Mouse (Mus musculus): Measurements from ENCODE around the gene Asgr2. TPM values are rescaled to one million over a fixed set of nuclear protein-coding genes. Genes with fewer than 3 reads are reported as not detected.
A peak's percentile ranks its signal among the peaks of the same experiment; 100 is the strongest.
"Not testable (repeated sequence)": the region's sequence is repeated elsewhere in the genome, so short reads cannot be mapped to it uniquely, and the experiment has no call there.

The Asgr2 gene
- total RNA-seq (2021), result not detected

- intact Hi-C loops (cut with DNase I), result no loop called here
- DNase-seq (ENCODE audit: low spot score), result no peak
Measured at GRCm38 (mm10) chr11:70091986-70092783, at the start of gene Asgr2. Gene Asgr2 (plus strand): TSS chr11:70092644.

GRCm38 (mm10) chr11:70043665-70044064 lies 48.8 kb upstream of the Asgr2 start:
- intact Hi-C loops (cut with DNase I), result no loop called here
- DNase-seq (ENCODE audit: low spot score), result no peak

GRCm38 (mm10) chr11:70045435-70045834 lies 47.0 kb upstream of the Asgr2 start:
- no peak for DNase-seq (ENCODE audit: low spot score)
- intact Hi-C loops (cut with DNase I), result no loop called here

DNA sequence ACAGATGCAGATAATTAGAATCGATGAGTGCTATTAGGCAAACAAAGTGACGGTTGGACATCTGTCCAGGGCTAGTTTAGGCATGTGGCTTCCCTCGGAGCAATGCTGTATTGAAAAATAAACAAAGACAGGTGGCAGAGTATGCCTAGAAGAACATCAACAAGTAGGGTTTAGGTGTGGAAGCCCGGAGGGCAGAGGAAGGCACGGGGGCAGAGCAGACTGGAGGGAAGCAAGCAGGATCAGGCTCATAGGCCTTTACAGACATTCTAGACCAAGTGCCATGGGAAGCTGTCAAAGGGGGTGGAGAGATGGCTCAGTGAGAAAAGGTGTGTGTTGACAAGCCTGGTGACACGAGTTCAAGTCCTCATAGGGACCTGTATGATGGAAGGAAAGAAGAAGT lies 43.1 kb upstream of the Asgr2 start:
- DNase-seq (ENCODE audit: low spot score), result no peak

GRCm38 (mm10) chr11:70049816-70050215 lies 42.6 kb upstream of the Asgr2 start:
- DNase-seq (ENCODE audit: low spot score), result no peak
- intact Hi-C loops (cut with DNase I), result loop anchor here (10.0 kb wide), 1 partner anchor 265 kb away; no protein-coding TSS in a partner anchor

More for the DNA sequence above, 43.1 kb upstream of the Asgr2 start:
- intact Hi-C loops (cut with DNase I), result no loop called here

DNA sequence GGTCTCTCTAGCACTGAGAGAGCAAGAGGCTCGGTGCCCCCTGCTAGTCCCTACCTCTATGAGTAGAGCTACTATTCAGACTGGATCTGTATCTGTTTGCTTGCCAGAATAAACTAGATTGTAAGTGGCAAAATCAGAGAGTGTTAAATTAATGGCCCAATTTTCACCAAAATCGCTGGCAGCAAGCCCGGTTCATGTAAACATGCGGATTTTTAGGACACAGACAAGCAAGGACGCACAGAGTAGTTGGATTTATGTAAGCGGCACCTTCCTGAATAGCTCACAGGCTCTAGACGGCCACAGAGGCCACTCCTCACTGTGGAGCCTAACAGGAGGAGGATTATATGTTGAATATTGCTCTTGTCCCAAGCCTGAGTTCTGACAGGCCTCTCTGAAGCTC lies 39.3 kb upstream of the Asgr2 start:
- DNase-seq (ENCODE audit: low spot score), result no peak

DNA sequence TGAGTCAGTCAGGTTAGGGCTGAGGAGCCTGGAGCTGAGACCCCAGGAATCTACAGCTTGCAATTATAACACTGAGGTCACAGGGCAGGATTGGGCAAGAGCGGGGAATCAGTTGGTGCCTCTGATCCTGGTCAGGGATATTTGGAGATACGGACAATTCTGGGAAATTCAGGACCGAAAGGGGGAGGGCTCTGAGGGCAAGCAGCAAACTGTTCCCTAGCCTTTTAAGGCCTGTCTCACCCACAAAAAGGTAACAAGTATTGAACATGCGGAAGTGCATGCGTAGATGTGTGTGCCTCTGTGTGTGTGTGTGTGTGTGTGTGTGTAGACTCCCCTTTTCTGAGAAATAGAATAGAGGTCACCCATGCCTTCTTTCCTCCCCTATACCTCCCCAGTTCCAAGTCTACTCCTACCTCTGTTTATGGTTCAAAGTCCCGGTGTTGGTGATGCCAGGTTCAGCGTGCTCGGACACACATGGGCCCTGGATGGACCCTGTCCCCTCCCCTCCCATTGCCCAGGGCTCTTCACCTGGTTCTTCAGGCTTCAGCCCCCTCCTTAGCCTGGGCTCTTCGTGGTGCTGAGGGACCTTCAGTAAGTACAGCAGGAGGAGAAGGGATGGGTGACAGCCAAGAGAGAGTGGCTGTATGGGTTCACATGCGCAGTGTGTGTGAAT lies 38.4 kb upstream of the Asgr2 start, which contains the start of gene Asgr1:
TSS of gene Asgr1 (plus strand) at position 188 of the 673 bp plus-strand sequence.
- no peak for DNase-seq (ENCODE audit: low spot score)
- intact Hi-C loops (cut with DNase I), result loop anchor here (2.0 to 10.0 kb wide), 2 partner anchors 159 to 261 kb away; partner anchors contain the start of gene Slc16a11

More for the DNA sequence above, 39.3 kb upstream of the Asgr2 start:
- intact Hi-C loops (cut with DNase I), result loop anchor here (10.0 kb wide), 1 partner anchor 262 kb away; no protein-coding TSS in a partner anchor

DNA sequence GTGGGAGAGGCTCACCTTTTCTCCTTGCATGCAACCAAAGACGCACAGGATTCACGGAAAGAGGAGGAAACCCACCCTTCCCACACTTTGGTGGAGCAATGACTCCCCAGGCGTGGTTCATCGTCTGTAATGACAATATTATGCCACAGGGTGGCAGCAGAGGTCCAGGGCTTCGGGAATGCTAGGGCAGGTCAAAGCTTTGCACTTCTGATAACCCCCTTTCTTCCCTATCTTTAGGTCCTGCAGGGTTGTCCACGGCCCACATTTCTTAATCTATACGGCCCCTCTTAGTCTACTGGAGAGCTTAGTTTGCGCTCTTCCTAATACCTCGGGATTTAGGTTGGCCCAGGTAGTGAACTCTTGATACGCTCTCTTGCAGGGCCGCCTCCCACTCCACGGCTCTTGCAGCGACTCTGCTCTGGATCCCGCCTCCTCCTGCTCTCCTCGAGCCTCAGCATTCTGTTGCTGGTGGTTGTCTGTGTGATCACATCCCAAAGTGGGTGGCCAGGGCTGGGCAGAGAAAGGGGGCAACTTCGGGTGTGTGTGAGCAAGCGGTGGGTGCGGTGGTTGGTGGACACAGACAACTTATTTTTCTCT lies 36.7 kb upstream of the Asgr2 start:
- intact Hi-C loops (cut with DNase I), result loop anchor here (2.0 to 10.0 kb wide), 2 partner anchors 157 to 259 kb away; partner anchors contain the start of gene Slc16a11
- DNase-seq (ENCODE audit: low spot score), result peak; percentile 39

DNA sequence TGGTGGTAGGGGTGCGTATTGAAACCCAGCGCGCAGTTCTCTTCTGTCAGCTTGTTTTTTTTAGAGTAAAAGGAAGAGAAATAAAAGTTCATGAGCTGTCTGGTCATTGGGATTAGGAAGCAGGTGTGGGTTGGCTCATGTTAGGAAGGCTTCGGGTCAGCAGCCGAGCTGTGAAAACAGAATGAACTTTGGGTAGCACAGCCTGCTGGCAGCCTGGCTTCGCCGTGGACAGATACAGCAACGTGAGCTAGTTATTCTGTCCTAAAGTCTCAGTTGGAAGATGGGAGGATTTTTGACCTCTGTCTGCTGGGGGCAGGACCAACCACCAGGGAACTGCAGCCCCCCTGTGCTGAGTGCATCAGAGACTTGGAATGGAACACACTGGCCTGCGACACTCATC lies 34.6 kb upstream of the Asgr2 start:
- DNase-seq (ENCODE audit: low spot score), result no peak
- intact Hi-C loops (cut with DNase I), result loop anchor here (10.0 kb wide), 1 partner anchor 257 kb away; no protein-coding TSS in a partner anchor

DNA sequence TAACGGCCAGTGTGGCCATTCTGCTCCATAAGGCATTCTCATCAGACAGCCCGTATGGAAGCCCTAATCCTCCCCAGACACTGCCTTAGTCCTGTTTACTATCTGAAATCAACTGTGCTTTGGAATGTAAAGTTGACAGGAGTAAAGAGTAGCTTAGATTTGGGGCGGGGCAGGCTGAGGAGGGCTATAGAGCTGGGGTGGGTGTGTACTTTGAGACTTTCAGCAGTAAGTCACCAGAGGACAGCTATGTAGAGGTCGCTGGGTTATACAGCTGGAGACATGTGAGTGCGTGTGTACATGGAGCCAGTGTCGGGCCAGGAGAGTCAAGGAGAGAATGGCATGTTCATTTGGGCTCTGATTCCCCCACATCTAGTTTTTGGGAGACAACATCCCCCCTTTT lies 32.5 kb upstream of the Asgr2 start:
- DNase-seq (ENCODE audit: low spot score), result no peak
- intact Hi-C loops (cut with DNase I), result loop anchor here (10.0 kb wide), 1 partner anchor 255 kb away; no protein-coding TSS in a partner anchor

GRCm38 (mm10) chr11:70063053-70063452 lies 29.4 kb upstream of the Asgr2 start:
- DNase-seq (ENCODE audit: low spot score), result no peak
- intact Hi-C loops (cut with DNase I), result no loop called here

GRCm38 (mm10) chr11:70066701-70067100 lies 25.7 kb upstream of the Asgr2 start:
- DNase-seq (ENCODE audit: low spot score), result no peak
- intact Hi-C loops (cut with DNase I), result no loop called here

DNA sequence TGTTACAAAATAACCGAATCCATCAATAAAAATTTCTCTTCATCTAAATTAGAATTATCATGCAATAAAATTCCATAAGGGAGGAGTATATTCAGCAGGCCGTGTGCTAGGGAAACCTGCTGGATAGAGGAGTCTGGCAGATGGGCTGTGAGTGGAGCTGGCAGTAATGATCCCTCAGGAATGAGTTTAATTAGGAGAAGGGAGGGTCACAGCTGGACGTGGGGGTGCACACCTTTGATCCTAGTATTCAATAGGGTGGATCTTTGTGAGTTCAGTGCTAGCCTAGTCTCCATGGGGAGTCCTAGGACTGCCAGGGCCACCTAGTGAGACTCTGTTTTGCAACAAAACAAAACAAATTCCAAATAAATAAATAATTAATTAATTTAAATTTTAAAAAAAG lies 24.2 kb upstream of the Asgr2 start:
- intact Hi-C loops (cut with DNase I), result no loop called here
- DNase-seq (ENCODE audit: low spot score), result no peak

- DNase-seq (ENCODE audit: low spot score), result no peak
- intact Hi-C loops (cut with DNase I), result no loop called here
Measured at GRCm38 (mm10) chr11:70070057-70070456, 22.4 kb upstream of the Asgr2 start.

DNA sequence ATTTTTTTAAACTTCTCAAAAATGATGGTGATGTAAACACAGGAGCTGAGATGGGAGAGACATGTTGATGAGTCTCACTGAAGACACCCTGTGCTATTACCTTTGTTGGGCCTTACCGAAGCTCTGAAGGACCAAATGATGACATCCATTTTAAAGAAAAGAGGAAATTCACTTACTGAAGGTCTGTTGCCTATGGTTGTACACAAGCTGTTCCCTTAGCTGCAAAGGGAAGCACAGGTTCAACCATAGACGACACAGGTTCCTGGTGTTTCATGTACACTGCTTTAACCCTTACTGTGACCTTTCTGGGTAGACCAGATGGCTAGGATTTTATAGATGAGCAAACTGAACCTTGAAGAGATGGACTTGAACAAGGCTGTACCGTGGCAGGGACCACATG lies 21.8 kb upstream of the Asgr2 start:
- intact Hi-C loops (cut with DNase I); DNase-seq (ENCODE audit: low spot score): not testable (repeated sequence)

DNA sequence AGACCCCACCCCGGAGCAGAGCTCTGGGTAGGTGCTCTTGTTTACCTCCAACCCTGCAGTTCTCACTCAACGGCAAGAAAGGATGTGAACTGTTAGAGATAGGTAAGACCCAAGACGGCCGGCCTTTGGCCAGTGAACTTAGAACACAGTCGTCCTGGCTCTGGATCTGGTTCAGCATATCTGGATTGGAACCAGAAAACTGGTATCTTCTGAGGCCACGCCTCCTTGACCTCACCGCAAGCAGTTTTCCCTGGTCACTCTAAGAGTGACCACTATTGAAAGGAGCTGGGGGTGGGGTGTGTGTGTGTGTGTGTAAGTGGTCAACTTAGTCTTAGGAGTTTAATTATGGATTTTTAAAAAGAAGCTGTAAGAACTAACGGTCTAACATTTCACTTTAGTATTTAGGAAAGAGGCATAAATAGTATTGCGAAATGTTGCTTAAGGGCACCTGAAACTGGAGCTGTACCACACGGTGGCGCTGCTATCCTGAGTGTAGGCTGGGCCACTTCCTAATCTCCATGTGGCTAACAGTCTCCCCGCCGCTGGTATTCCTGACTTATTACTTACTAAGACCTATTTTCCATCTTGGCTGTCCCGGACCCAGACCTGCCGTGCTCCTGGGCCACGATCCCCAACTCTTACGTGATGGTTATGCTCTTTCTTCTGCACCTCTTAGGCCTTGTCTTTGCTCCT lies 17.9 kb upstream of the Asgr2 start:
- intact Hi-C loops (cut with DNase I), result loop anchor here (1.0 kb wide), 1 partner anchor 139 kb away; no protein-coding TSS in a partner anchor
- DNase-seq (ENCODE audit: low spot score), result peak; percentile 37

DNA sequence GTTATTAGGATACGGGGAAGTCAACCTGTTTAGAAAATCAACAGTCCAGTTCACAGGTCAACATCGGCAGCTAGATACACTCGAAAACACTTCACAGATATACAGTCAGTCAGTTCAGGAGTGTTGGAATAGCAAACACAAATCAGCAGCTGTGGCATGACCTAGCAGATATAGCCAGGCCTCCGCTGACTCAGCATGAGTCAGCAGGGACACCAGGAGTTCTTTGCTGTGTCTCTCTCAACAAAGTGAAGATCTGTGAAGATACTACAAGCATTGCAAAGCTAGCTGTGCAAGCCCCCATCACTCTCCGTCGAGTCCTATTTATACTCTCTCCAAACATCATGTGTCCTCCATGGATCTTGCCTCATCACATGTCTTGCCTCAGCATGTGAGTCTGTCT lies 16.9 kb upstream of the Asgr2 start:
- DNase-seq (ENCODE audit: low spot score), result no peak
- intact Hi-C loops (cut with DNase I), result no loop called here

- intact Hi-C loops (cut with DNase I), result no loop called here
- no peak for DNase-seq (ENCODE audit: low spot score)
Measured at GRCm38 (mm10) chr11:70077441-70077840, 15.0 kb upstream of the Asgr2 start.

- intact Hi-C loops (cut with DNase I), result no loop called here
Measured at GRCm38 (mm10) chr11:70079175-70079574, 13.3 kb upstream of the Asgr2 start.

DNA sequence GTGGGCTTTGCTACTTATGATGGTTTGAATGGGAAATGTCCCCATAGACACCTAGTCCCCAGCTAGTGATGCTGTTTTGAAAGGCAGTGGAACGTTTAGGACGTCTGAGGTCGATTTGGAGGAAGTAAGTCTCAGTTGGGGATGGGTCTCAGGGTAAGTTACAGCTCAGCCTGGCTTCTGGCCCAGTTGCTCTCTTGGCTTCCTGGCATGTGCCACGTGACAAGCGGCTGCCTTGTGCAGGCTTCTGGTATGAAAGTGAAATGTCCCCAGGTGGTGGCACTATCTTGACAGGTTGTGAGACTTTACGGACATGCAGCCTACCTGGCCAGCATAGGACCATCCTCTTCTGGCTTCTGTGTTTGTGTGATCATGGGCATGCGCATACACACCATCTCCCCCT lies 12.5 kb upstream of the Asgr2 start:
- DNase-seq (ENCODE audit: low spot score), result no peak
- intact Hi-C loops (cut with DNase I), result no loop called here

More at GRCm38 (mm10) chr11:70079175-70079574, 13.3 kb upstream of the Asgr2 start:
- DNase-seq (ENCODE audit: low spot score), result no peak
